Comparison of ENCODE assay signal across 8 mouse cellular contexts in the genomic region with DNA sequence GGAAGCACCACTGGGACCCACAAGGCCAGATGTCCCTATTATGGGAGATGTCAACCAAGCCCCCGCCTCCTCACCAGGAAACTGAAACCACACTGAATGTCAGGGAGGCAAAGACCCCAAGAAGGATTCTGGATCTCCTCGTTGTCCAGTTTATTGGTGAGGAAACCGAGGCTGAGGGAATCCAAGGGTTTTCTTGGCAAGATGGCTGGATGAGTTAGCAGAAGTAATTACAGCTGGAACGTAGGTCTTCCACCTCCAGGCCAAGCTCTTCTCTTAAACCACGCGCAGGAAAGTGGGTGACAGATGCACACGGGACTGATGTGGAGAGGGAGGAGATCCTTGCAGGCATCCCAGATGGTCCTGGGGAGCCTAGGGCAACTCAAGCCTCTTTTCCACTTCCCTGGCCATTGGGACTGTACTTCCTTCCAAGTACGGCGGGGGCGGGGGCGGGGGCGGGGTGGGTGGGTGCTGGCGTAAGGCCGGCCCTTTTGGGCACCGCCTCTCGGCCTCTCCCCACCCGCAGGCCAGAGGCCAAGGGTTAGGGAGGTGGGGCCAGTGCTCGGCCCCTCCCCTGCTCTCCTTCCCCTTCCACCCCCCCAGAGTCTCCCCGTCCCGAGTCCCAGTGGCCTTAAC. TPM values are rescaled to one million over a fixed set of nuclear protein-coding genes. Genes with fewer than 3 reads are reported as not detected.
DNase-seq lines count a peak whose midpoint lies in the region; ATAC-seq lines count a peak whose summit lies in the region.

No protein-coding gene starts in this region.

- H3K9ac ChIP-seq in heart, embryonic 12.5 days: peak overlapping the region; percentile 80; the same call in 1 of the 2 replicates
- H3K9ac ChIP-seq in embryonic facial prominence, embryonic 14.5 days (ENCODE audit: low read depth, low read length): peak overlapping the region; percentile 81
- 0 out of 2 replicates have a peak overlapping the region, but pooled peaks have one; percentile 20 for H3K9ac ChIP-seq in limb, embryonic 13.5 days
- peak overlapping the region; percentile 68; the same call in 1 of the 2 replicates for H3K9ac ChIP-seq in neural tube, embryonic 14.5 days (replicated peaks; ENCODE audit: low read depth, low read length)

- no peaks in the 10 kb centered on the region; the same call in 1 of the 2 replicates for H3K27me3 ChIP-seq in heart, embryonic 12.5 days (replicated peaks)
- no peaks in the 10 kb centered on the region for H3K27me3 ChIP-seq in embryonic facial prominence, embryonic 14.5 days (replicated peaks; ENCODE audit: control insufficient read depth, insufficient read depth, low read length)
- H3K27me3 ChIP-seq in limb, embryonic 13.5 days: peaks cover 6% of the 10 kb centered on the region; the same call in 1 of the 2 replicates
- H3K27me3 ChIP-seq in neural tube, embryonic 14.5 days (ENCODE audit: control insufficient read depth, insufficient read depth, low read length): no peaks in the 10 kb centered on the region

- H3K9me3 ChIP-seq in heart, embryonic 12.5 days (replicated peaks): no peaks in the 10 kb centered on the region
- no peaks in the 10 kb centered on the region for H3K9me3 ChIP-seq in embryonic facial prominence, embryonic 14.5 days (ENCODE audit: control insufficient read depth, low read length)
- no peaks in the 10 kb centered on the region for H3K9me3 ChIP-seq in limb, embryonic 13.5 days
- no peaks in the 10 kb centered on the region for H3K9me3 ChIP-seq in neural tube, embryonic 14.5 days (ENCODE audit: control insufficient read depth, low read length)

- H3K4me2 ChIP-seq in heart, embryonic 12.5 days: peak overlapping the region; percentile 96
- H3K4me2 ChIP-seq in embryonic facial prominence, embryonic 14.5 days (ENCODE audit: low read depth, low read length): peak overlapping the region; percentile 94
- peak overlapping the region; percentile 98 for H3K4me2 ChIP-seq in limb, embryonic 13.5 days (replicated peaks)
- peak overlapping the region; percentile 97 for H3K4me2 ChIP-seq in neural tube, embryonic 14.5 days (ENCODE audit: low read depth, low read length)

- peak; percentile 90 for ATAC-seq in heart, embryonic 12.5 days (ENCODE audit: insufficient number of reproducible peaks, low FRiP score)
- peak; percentile 35 for ATAC-seq in CD4-positive, CD25-positive, alpha-beta regulatory T cell, adult 4 months
- peak; percentile 53 for ATAC-seq in embryonic facial prominence, embryonic 14.5 days (ENCODE audit: low read depth)
- ATAC-seq in limb, embryonic 13.5 days (ENCODE audit: low FRiP score, low read depth): no peak
- ATAC-seq in neural tube, embryonic 14.5 days (ENCODE audit: low read depth): peak; percentile 45; the same call in 1 of the 2 replicates

- DNase-seq in heart, adult 18-20 months: no peak
- no peak for DNase-seq in embryonic facial prominence, embryonic 14.5 days (ENCODE audit: low spot score)
- no peak for DNase-seq in right cerebral cortex, adult 18-20 months
- DNase-seq in gastrocnemius, adult 8-10 months (ENCODE audit: low spot score in 2 of 2): no peak

- peaks cover 21% of the 10 kb centered on the region for H3K4me1 ChIP-seq in heart, embryonic 12.5 days (replicated peaks)
- peaks cover 32% of the 10 kb centered on the region for H3K4me1 ChIP-seq in embryonic facial prominence, embryonic 14.5 days (ENCODE audit: control insufficient read depth, insufficient read depth, low read length)
- peaks cover 35% of the 10 kb centered on the region for H3K4me1 ChIP-seq in limb, embryonic 13.5 days
- H3K4me1 ChIP-seq in neural tube, embryonic 14.5 days (ENCODE audit: control insufficient read depth, insufficient read depth, low read length): peaks cover 16% of the 10 kb centered on the region

- WGBS in heart, embryonic 12.5 days: 12% methylated on average over 18 of the region's 20 CpGs
- 36% methylated on average over 7 of the region's 20 CpGs for WGBS in embryonic facial prominence, embryonic 14.5 days
- WGBS in limb, embryonic 13.5 days: 12% methylated on average over 16 of the region's 20 CpGs
- WGBS in neural tube, embryonic 14.5 days: 10% methylated on average over 20 of the region's 20 CpGs

- no peaks in the 10 kb centered on the region for H3K36me3 ChIP-seq in heart, embryonic 12.5 days
- H3K36me3 ChIP-seq in embryonic facial prominence, embryonic 14.5 days (ENCODE audit: control insufficient read depth, insufficient read depth, low read length): no peaks in the 10 kb centered on the region
- no peaks in the 10 kb centered on the region for H3K36me3 ChIP-seq in limb, embryonic 13.5 days
- H3K36me3 ChIP-seq in neural tube, embryonic 14.5 days (ENCODE audit: control insufficient read depth, insufficient read depth, low read length): no peaks in the 10 kb centered on the region

- no peak overlapping the region; the same call in 1 of the 2 replicates for H3K27ac ChIP-seq in heart, embryonic 12.5 days (ENCODE audit: poor library complexity, severe bottlenecking)
- no peak overlapping the region for H3K27ac ChIP-seq in embryonic facial prominence, embryonic 14.5 days (replicated peaks; ENCODE audit: low read depth, low read length)
- no peak overlapping the region for H3K27ac ChIP-seq in limb, embryonic 13.5 days
- H3K27ac ChIP-seq in neural tube, embryonic 14.5 days (ENCODE audit: low read depth, low read length): no peak overlapping the region

- peak overlapping the region; percentile 74 for H3K4me3 ChIP-seq in heart, embryonic 12.5 days
- peak overlapping the region; percentile 82 for H3K4me3 ChIP-seq in embryonic facial prominence, embryonic 14.5 days (ENCODE audit: low read depth, low read length)
- peak overlapping the region; percentile 74 for H3K4me3 ChIP-seq in limb, embryonic 13.5 days
- peak overlapping the region; percentile 75 for H3K4me3 ChIP-seq in neural tube, embryonic 14.5 days (ENCODE audit: low read depth, low read length)

RNA-seq across cellular contexts. Expression of gene Hpcal1, which starts 0.6 kb away (rescaled TPM):
- polyA plus RNA-seq in heart, embryonic 12.5 days (2016; fragmentation: Nextera tagmentation; extraction: Ambion mirVana): 19.9 and 22.1 TPM in 2 replicates
- total RNA-seq in heart, adult 18-20 months (2021): 10 to 100 TPM; 18.7 to 20.6 TPM
- polyA plus RNA-seq in CD4-positive, CD25-positive, alpha-beta regulatory T cell, adult 4 months (2017; shearing (Covaris generic)): 10 to 100 TPM; 71.5 to 87.9 TPM
- polyA plus RNA-seq in embryonic facial prominence, embryonic 14.5 days (2014; fragmentation: Nextera tagmentation; extraction: Ambion mirVana): 57.1 and 57.7 TPM in 2 replicates
- 29.4 and 33.4 TPM in 2 replicates for polyA plus RNA-seq in limb, embryonic 13.5 days (2015; fragmentation: Nextera tagmentation; extraction: Ambion mirVana)
- polyA plus RNA-seq in neural tube, embryonic 14.5 days (2014; fragmentation: Nextera tagmentation; extraction: Ambion mirVana): 115 and 135 TPM in 2 replicates
- total RNA-seq in gastrocnemius, adult 8-10 months (2022): 1 to 10 TPM; 3.4 to 3.9 (median 3.5) TPM

Comparison
In these comparisons a context has a peak if more than half of its experiments do, and no peak if none do; other contexts are left out.
1. H3K9ac ChIP-seq: peak in every context shown above with its lines; median percentile 81 in embryonic facial prominence, embryonic 14.5 days; 80 in heart, embryonic 12.5 days; 68 in neural tube, embryonic 14.5 days; 20 in limb, embryonic 13.5 days.